Mouse (Mus musculus) 3T3-L1 (cell line): ENCODE data around the gene Chchd6.
A peak's percentile ranks its signal among the peaks of the same experiment; 100 is the strongest.

Experiments
- DNase-seq: peaks from one replicate; pipeline ENCODE4 v3.0.0-alpha.2; 2015; ENCODE audit warnings: low read depth, low spot score

The Chchd6 gene

DNA sequence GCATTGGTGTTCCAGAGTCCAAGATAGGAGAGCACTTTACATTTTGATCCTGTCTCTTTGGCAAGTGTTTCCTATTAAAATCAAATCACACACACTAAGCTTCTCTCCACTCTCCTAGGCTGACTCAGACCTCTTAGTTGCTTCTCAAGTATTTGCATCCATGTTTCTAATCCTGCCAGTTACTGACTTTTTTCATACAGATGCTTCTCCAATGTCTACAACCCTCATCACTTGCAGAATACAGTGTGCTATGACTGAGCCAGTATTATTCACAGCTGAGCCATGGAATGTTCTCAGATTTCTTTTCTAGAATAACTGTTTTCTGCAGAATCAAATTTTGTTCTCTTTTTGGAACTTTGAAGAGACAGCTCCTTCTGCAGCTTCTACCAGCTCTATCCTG lies 85.3 kb downstream of the Chchd6 start:
- peak; percentile 52 for DNase-seq

DNA sequence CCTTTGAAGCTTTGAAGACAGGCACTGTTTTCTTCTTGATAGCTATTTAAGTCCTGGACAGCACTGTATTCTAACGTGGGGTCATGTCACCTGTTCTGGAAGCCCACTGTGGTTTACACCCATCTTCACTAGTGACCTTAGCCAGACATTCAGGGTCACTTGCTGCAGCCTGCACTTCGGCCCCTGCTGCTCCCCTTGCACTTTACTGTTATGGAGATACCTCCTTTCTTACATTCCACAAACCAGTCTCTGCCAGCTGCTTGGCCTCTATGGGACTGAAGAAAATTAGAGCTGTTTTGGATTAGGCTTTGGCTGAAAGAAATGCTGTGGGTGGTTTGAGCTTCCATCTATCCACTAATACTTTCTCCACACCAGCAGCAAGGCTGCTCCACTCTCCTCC lies 86.7 kb downstream of the Chchd6 start:
- DNase-seq, result peak; percentile 30

DNA sequence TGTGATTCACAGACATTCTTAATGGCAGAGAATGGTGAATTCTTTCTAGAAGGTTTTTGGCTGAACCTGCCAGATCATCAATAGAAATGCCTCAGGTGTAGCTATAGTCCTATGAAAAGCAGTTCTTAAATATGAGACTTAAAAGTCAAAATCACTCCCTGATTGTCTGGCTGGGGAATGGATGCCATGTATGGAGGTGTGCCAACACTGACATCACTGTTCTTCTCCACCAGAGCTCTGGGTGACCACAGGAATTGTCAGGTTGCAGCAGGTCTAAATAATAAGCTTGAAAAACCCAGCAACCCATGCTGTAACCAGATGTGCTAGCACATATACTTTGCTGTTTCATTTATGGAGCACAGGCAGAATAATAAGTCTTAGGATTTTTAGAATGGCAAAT lies 87.2 kb downstream of the Chchd6 start:
- DNase-seq, result peak; percentile 94

DNA sequence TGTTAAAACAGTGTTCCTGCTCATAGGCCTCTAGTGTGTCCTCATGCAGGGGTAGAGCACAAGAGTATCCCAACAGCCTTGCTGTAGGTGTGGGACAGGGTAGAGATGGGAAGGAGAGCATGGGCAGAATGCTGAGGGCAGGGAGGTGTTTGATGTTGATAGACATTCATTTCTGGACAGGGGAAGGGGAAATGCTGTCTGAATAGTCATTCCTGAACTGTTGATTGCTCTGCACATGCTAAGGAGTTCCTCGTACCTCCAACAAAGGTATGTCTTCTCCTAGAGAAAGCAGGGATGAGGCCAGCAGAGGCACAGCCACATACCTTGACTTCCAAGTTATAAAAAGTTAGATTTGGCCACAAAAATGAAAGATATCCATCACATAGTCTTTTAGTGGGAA lies 95.5 kb downstream of the Chchd6 start:
- DNase-seq, result no peak

DNA sequence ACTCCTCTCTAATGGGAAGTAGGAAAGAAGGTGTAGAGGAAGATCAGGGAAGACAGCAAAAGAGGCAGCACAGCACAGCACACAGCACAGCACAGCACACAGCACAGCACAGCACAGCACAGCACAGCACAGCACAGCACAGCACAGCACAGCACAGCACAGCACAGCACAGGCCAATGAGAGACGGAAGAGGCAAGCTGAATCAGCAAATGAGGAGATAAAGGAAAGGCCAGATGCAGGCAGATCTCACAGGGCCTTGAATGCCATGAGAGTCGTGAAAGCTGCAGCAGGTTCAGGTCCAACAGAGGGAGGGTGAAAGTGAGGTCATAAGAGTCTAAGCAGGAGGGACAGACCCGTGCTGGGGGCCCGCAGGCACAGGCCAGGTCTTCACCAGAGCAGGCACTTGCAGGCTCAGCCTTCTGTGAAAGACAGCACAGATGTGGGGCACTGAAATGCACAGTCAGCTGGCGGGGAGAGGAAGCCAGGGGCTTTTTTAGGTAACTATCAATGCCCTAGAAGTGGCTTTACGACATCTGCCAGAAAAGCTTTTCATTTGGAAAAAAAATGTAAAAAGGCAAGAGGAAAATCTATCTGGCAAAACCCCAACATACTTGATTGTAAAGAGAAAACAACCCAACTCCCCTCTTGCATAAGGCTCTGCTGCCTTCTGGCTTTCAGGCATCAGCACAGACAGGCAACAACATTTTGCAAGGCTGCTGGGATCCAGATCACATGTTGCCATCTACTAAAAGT lies 96.5 kb downstream of the Chchd6 start:
- DNase-seq, result peak; percentile 39

DNA sequence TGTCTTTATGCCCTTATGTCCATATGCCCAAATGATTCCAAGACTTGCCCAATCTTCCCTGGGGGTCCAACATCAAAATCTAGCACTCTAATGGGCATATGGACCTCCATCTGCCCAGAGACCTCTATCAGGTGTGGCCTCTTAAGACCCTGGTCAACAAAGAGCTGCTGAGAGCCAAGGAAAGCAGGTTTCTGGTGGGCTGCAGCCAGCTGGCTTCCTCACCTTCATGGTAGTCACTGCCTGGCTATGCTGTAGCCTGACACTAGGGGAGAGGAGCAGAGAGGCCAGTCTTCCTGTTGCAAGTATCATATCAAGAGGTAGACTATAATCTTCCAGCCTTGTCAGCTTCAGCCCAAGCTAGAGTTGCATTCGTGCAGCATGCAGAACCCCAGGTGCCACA lies 98.5 kb downstream of the Chchd6 start:
- no peak for DNase-seq

DNA sequence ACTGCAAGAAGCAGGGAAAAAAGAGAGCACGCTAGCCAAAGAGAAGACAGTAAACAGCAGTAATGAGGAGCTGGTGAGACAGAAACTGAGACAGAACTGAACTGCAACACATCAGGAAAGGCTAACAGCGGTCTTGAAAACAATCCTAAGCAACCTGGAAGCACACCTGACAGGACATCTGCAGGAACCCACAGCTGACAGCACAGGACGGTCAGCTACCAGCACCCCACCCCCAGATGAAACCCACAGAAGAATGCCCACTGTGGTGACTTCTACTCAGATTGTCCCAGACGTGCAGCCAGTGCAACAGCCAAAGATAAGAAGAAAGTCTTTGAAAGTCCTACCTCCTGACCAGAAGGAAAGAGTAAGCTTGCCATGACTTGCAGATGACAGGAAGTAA lies 103.1 kb downstream of the Chchd6 start:
- no peak for DNase-seq

DNA sequence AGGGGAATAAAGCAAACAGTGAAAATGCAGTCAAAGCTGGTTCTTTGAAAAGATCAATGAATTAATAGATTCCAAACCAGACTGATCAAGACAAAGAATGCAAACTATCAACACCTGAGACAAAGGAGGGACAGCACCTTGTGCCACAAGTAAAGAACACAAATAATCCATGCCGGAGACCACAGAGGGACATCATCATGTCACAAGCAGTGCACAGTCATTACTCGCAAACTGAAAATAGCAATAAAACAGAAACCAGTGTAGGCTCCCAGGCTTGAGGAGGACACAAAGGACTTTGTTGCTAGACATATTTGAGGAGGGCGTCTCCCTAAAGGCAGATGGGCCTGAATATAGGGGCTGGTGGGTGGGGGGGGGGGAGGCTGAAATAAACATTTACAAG lies 105.1 kb downstream of the Chchd6 start:
- DNase-seq, result no peak

DNA sequence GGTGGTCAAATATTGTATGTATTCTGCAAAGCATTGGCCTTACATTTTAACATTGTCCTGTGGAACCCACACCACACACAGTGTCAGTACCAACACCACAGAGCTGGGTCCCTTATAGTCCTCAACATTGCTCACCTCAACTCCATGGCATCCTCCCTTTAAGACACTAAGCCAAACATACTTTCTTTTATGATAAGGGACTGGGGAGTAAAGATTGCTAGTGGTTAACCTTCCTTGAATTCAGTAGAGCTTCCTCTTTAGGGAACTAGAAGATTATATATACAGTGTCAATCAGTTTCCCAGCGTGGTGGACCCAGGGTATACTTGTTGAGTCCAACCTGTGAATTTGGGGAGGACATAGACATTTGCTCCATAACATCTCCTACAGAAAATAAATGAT lies 105.9 kb downstream of the Chchd6 start:
- no peak for DNase-seq

DNA sequence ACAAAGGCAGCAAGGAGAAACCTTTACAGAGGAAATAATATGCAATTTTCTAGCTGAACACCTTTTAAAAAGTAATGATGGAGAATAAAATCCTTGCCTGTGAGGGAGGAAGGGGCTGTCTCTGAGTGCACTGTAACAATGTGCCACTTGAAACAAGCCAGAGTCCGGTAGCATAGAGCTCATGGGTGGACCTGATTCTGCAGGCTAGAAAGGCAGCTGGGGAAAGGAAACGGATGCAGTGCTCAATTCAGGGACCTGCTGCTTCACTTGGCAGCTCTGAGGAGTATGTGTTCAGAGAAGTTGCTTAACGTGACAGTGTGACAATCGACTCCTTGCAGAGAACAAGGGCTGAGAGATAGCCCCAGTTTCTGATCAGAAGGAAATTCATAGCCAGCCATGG lies 109.4 kb downstream of the Chchd6 start:
- no peak for DNase-seq

DNA sequence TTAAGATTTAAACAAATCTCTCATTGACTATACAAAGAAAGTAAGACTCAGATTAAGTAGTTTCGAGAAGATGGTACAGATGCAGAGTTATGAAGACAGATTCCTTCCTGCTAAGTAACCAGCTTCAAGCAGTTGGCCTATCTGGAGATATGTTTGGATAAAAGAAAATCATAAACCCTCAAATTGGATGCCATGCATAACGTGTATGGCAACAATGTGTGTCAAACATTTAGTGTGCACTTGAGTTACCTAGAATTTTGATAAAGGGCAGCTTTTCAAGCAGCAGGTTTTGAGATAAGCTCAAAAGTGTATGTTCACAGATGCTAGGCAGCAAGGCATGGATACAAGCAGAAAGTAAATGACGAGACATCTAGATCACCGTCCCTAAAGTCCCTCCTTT lies 114.3 kb downstream of the Chchd6 start:
- DNase-seq, result no peak

DNA sequence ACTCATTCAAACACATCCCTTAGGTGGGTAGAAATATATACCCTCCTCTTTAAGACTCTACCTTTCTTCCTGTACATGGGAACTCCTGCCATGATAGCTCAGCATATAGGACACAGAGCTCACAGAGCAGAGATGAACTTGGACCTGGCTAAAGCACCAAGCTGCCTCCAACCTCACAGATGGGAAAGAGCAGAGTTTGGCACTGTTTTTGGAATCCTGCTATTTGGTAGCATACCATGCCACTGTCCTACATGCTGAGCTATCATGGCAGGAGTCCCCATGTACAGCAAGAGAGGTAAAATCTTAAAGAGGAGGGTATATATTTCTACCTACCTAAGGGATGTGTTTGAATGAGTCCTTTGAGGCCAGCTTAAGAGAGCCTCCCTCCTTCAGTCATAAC lies 127.5 kb downstream of the Chchd6 start:
- no peak for DNase-seq

DNA sequence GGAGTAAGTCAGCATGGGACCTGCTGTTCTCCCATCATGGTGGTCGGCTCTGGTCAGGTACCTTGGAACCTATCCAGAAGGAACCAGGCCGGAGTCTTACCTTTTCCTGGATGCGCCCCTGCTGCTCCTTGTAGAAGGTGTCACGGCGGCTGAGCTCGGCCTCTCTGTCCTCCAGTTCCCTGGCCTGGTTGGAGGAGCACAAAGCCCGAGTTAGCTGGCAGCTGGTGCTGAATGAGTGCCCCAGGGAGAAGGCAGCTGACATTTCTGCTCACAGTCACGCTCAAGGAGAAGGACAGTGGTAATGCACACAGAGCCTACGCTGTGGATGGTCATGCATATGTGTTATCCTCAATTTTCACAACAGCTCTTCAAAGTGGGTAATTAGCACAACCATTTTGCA lies 128.2 kb downstream of the Chchd6 start:
- DNase-seq, result no peak

DNA sequence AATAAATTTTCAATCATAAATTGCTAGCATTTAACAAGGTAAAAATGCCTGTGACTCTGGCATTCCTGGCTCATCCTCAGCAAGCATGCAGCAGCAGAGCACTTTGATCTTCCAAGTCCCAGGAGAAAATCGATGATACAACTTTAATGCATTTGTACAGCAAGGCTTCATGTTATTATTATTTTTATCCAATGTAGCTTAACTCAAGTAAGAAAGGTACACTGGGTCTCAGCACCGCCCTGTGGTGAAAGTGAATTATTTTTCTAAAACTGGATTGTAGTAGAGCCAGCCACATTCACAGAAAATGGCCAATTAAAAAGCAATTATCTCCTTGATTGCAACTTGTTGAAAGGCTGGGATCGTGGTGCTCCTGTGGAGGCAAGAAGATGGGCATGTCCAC lies 128.6 kb downstream of the Chchd6 start:
- DNase-seq, result peak; percentile 55

DNA sequence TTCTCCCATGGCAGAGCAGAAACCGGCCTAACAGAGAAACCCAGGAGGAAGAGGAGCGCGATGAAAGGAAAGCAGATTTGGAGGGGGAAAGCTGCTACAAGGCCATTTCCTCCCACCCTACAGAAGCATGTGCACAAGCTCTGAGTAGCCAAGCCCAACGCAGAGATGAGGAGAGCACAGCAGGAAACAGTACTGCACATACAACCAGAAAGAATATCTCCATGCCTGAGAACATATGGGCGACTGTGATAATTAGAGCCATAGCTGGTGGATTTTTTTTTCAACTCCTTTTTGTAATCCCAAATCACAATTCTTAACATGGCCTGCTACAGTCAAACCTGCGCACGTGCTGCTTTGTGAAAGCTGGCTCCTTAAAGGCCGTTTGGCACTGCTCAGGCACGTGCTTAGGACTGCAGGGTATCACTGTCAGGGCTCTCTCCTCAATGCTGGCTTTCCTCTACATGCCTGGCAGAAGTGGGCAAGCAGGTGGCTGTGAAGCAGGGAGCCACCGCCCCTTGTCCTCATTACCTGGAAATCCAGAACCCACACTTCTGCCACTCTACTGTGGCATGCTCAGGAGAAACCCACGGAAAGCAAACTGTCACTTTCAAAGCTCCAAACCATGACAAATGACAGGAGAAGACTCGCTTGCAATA lies 129.3 kb downstream of the Chchd6 start:
- DNase-seq, result no peak

DNA sequence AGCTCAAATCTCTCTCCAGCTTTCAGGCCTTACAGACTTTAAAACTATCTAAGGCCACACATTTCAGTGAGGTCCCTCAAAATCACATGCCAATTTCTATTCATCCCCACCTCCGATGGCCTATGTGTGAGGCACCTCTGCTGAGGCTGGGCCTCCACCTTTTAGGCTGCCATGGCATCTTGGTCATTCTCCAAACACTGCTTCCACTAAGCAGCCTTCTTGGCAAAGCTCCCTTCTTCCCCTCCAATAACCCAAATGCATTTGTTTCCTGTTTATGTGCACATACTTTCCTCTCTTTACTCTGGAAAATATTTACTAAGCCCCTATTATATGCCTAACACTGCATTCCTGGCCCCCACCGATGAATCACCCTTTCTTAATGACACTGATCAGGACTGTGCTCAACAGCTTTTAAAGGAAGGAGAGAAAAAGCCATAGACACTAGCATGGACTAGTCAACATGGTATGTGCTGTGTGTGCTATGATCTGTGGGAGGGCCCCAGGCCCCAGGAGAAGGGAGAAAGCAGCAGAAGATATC lies 133.2 kb downstream of the Chchd6 start:
- peak; percentile 43 for DNase-seq

DNA sequence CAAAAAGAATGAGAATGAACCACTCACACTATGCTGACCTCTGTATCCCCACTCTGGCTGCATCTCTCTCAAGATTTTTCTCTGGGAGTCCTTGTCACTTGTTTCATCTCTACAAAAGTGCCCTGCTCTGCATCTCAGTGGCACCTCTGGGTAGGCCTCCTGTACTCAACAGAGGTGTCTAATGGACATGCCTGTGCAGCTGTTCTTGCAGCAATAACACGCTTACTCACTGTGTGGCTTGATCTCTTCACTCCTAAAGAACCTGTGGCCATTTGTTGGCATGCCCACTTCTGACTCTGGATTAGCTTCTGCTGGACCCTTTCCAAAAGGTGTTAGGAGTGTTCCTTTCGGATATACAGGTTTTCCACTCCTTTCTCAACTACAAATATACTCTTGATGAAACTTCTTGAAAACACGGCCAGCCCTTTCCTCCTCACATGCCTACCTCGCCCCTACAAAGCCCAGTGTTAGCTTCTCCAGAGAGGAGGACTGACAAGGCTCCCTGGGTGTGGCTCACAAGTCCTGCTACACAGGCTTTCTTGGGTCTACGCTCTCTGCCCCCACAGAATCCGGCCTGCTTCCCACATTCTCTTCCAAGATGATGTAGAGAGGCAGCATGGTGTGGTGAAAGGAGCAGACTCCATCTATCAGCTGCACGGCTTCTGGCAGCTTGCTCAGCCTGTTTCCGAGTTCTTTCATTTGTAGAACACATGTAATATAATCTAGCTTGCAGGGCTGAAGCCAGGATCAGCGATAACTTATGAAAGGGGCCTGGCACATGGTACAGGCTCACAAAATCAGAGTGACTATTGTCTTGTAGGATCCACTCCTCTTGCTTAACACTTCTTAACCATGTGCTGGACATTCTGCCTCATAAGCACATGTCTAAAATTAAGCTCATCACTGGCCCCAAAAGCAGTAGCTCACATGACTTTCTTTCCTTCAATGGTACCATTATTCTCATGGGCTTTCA lies 133.9 kb downstream of the Chchd6 start:
- peak; percentile 31 for DNase-seq

DNA sequence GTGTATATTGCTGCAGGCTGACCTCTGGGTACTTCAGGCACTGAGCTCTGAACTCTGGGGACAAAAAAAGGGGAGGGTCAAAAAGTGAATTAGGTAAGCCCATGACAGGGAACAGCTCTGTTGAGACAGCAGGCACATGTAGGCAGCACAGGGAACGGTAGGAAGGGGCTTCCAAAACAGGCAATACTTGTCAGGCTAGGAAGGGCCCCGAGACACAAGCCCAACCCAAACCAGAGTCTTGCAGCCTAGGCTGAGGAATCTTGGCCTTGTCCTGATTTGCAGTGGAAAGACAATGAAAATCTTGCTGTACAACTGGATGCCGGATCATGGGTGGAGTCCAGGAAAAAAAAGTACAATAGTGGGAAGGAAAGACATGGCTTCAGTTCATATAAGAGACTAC lies 135.8 kb downstream of the Chchd6 start:
- DNase-seq, result no peak

DNA sequence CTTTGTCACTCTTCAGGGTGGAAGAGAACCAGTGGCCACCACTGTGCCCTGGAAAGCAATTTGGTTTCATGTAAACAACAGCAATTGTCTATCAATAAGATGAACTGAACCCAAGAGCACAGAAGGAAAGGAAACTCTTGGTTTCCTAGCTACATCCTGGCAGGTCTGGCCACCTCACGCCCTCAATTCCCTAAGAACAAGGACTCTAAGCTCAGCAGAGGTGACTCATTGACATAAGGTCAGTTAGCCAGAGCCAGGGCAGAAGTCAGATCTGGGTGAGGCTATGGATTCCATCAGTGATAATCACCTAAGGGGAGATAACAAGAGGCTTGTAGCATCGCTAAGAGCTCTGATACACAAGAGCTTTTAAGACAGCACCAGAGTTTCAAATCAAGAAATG lies 137.9 kb downstream of the Chchd6 start:
- DNase-seq, result peak; percentile 72

DNA sequence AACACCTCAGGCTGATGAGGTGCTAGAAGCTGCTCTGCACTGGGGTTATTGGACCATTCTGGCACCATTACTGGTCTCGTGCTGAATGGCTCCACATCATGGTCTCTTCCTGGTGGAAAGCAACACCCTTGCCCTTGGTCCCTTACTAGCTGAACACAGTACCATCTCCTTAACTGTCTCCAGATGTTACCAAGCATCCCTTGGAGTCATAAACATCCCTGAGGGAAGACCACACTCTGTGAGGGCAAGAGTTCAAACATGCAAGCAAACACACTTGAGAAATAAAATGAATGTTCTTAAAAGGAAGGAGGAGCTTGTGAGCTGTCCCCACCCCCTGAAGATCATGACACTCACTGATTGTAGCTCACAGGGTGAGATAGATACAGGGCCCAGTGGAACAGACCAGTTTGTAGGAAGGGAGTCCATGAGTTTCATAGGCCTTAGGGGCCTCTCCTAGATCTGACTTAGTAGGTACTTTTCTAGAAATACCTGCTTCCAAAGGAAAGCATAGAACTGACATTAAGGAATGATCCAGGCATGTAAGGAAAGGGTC lies 139.0 kb downstream of the Chchd6 start:
- peak; percentile 85 for DNase-seq

DNA sequence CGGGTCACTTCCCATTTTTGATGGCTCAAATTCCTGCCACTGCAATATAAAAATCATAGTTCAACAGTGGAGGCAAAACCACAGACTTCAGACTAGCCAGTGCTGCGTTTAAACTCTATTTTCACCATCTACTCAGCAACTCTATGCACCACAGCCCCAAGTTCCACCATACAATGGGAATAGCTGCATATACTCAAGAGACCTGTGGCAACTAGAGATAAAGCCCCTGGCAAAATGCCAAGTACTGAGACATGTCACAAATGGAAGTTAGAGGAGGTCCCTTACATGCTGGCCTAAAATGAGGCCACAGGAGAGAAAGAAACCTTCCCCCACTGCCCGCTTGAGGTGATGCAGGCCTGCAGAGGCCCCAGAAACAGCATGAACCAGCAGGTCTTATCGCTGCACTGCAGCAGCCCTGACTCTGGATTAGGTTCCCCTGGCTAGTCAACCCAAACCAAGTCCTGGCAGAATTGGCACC lies 139.9 kb downstream of the Chchd6 start:
- DNase-seq, result peak; percentile 27

DNA sequence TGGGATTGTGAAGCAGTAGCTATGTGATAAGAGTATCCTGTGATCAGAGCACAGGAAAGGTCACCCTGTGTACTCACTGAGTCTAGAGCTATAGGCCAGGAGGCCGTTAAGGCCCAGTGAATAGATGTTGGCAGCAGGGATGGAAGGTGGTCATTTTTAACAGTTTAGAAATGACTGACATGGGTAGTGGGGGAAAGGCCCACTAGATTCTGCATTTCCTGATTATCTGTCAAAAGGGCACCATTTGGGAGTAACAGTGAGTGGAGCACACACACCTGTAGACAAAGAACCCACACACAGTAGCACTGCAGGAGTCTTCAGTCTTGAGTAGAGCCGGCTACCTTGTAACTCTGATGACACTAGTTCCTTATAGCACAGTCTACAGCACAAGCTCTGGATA lies 141.0 kb downstream of the Chchd6 start:
- DNase-seq, result no peak
